Mouse (Mus musculus) regulatory T cell (primary cell): ENCODE results near the gene Oxtr.

Experiments used
- in situ Hi-C: fragments of 300-600 bp; cut with MboI, MseI; formaldehyde crosslinking; loops from one replicate; pipeline ENCODE4 v1.15.1; 2025; ENCODE audit warnings: high pct_unique_total_duplicates

Oxtr gene

GRCm38 (mm10) chr6:112488821-112489180 lies 942 bp downstream of the Oxtr start:
- in situ Hi-C loops: no loop called here

DNA sequence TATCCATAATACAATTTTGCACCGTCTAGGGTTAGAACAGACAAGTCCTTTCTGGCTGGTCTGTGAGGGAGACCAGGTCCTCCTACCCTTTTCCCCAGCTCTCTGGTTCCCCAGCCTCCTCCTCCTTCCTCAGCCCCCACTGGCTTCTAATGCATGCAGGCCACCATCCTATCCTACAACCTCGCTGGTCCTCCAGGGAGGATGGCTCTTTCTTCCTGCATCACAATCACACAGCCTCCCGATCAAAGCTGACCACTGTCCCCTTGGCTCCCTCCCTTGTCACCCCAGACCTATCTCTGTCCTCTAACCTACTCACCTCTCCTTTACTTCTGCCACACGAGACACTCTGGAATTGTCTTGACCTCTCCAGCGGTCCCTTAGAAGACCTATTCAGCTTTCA lies 1.8 kb downstream of the Oxtr start:
- in situ Hi-C loops: no loop called here

DNA sequence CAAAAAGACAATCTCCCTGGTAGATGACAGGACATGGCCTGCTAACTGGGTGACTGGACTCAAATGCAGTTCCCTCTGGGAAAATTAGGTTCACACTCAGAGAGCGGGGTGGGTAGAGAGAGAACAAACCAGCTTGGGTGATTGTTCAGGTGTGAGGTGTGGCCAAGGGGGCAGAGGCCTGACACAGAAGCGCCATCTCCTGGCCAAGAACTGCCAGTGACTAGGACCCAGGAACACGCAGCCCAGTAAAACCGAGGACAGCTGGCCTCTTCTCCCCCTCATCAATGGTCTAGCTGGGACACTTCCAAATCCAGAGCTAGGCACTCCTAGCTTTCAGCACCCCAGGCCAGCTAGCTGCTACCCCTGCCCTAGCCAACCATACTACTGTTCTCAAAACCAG lies 5.4 kb downstream of the Oxtr start:
- in situ Hi-C loops: no loop called here

DNA sequence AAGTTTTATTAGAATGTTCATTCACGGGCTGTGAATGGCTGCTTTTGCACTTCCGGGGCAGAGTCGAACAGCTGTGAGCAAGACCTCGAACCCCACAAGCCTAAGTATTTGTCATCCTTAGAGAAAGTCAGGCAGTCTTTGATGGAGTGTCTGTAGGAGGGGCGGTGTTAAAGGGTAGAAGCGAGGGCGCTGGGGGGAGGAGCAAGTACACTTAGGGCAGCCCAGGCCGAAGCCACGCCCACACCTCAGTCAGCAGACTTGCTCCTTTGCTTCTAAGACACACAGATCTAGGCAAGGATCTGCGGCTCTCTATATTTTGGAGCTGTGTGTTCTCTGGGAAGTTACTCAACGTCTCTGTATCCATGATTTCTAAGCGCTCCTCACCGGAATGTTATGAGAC lies 9.9 kb downstream of the Oxtr start:
- in situ Hi-C loops: loop anchor here (10.0 kb wide), 1 partner anchor 75 kb away; no protein-coding TSS in a partner anchor

- in situ Hi-C loops: loop anchor here (10.0 kb wide), 1 partner anchor 67 kb away; no protein-coding TSS in a partner anchor
These were observed 18.1 kb downstream of the Oxtr start for GRCm38 (mm10) chr6:112471644-112472043.

- in situ Hi-C loops: no loop called here
These were observed 23.7 kb downstream of the Oxtr start for GRCm38 (mm10) chr6:112466001-112466400.

DNA sequence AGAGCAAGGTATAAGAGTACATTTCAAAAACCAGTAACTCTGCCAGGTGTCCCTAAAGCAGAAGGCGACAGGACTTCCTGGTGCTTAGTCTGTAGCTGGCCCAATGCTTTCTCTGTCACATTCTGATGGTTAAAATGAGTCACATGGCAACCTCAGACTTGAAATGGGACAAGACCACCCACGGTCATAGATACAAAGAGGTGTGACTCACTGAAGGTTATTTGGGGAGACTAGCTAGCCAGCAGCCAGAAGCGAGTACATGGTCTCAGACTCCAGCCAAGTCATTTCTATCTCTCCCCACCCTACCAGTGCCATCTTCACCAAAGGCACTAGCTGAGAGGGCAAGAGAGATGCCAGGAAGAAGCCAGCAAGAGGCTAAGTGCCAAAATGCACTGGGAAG lies 24.3 kb downstream of the Oxtr start:
- in situ Hi-C loops: no loop called here

GRCm38 (mm10) chr6:112463331-112463730 lies 26.4 kb downstream of the Oxtr start:
- in situ Hi-C loops: no loop called here

DNA sequence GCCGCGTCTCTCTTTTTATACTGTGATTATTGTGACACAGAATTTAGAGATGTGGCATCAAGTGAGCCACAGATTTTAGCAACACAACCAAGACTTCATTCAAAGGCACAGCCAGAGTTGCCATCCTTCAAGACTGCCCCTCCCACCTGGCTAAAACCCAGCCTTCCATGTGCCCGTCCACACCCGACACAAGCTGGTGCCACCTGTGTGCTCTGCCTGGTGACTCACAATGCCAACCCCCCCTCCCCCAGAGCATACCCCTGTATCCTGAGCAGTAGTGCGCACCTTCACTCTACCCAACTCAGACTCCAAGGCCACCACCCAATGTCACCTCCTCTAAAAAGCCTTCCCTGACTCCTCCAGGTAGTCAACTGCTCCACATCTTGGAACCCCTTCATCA lies 28.3 kb downstream of the Oxtr start:
- in situ Hi-C loops: no loop called here

GRCm38 (mm10) chr6:112459341-112459749 lies 30.4 kb downstream of the Oxtr start, which contains the start of gene Cav3:
Gene Cav3, plus strand, starts transcription at chr6:112459505.
- in situ Hi-C loops: no loop called here

GRCm38 (mm10) chr6:112445675-112446074 lies 44.1 kb downstream of the Oxtr start:
- in situ Hi-C loops: no loop called here

GRCm38 (mm10) chr6:112426018-112426732 lies 63.6 kb downstream of the Oxtr start:
- in situ Hi-C loops: no loop called here

GRCm38 (mm10) chr6:112423746-112424501 lies 65.8 kb downstream of the Oxtr start:
- in situ Hi-C loops: no loop called here
